Comparison of ENCODE assay signal across 30 mouse cellular contexts in genomic region chr2:59425876-59426275, GRCm38 (mm10). TPM values are rescaled to one million over a fixed set of nuclear protein-coding genes. Genes with fewer than 3 reads are reported as not detected.
DNase-seq lines count a peak whose midpoint lies in the region; ATAC-seq and TF ChIP-seq lines count a peak whose summit lies in the region.
"Had no signal": no experiment of that assay in that cellular context is flagged by ENCODE, and none has a peak within 500 bp of the region (broad histone marks: within the 10 kb centered on the region; RNA-seq: fewer than 3 reads in every experiment).

No protein-coding gene starts in this region.

- H3K27ac ChIP-seq in gastrocnemius, adult 2 months, result peak overlapping the region; percentile 83
- no peak overlapping the region for H3K27ac ChIP-seq in heart, embryonic 10.5 days
- H3K27ac ChIP-seq in kidney, adult 2 months (ENCODE audit: insufficient read depth, low read depth, low read length), result no peak overlapping the region; the same call in 1 of the 2 replicates
- no peak overlapping the region for H3K27ac ChIP-seq in kidney, embryonic 14.5 days (ENCODE audit: low read depth, low read length)
- peak overlapping the region; percentile 100 for H3K27ac ChIP-seq in brown adipose tissue, adult 24 weeks (replicated peaks; ENCODE audit: low read depth, low read length)
- H3K27ac ChIP-seq: forebrain, embryonic 10.5 days; forebrain, embryonic 13.5 days; heart, embryonic 13.5 days; hindbrain, embryonic 14.5 days; hindbrain, postnatal 0 days had no signal

- no peaks in the 10 kb centered on the region for H3K27me3 ChIP-seq in heart, embryonic 10.5 days (ENCODE audit: insufficient read depth, poor library complexity, severe bottlenecking)
- H3K27me3 ChIP-seq in kidney, adult 2 months (replicated peaks; ENCODE audit: control insufficient read depth, insufficient read depth, low read length), result no peaks in the 10 kb centered on the region
- H3K27me3 ChIP-seq in kidney, embryonic 14.5 days (ENCODE audit: control insufficient read depth, insufficient read depth, low read length), result no peaks in the 10 kb centered on the region
- H3K27me3 ChIP-seq: CH12.LX; forebrain, embryonic 13.5 days; heart, embryonic 13.5 days; Patski had no signal

- no peak for DNase-seq in gastrocnemius, adult 2 months
- DNase-seq in gastrocnemius, postnatal 25 days, result no peak
- peak; percentile 68 for DNase-seq in heart, adult 8-10 months (ENCODE audit: low spot score)
- no peak for DNase-seq in heart, embryonic 10.5 days (ENCODE audit: low spot score)
- peak; percentile 33 for DNase-seq in kidney, adult 2 months
- DNase-seq: adrenal gland, postnatal 10 days; adrenal gland, postnatal 36 days; B cell, adult 2 months; cerebellum, adult 11-12 months; cerebellum, adult 8-10 months; cerebellum, postnatal 14 days; gastrocnemius, postnatal 14 days; heart, postnatal 4 days; kidney, adult 18-20 months had no signal

- intact Hi-C loops in gastrocnemius, adult 2 months (cut with DNase I), result loop anchor here (2.0 kb wide), 1 partner anchor 23 kb away; no protein-coding TSS in a partner anchor

- no peak overlapping the region for H3K9ac ChIP-seq in kidney, embryonic 14.5 days (ENCODE audit: low read depth, low read length)
- H3K9ac ChIP-seq: forebrain, embryonic 13.5 days; heart, embryonic 13.5 days; hindbrain, embryonic 14.5 days had no signal

- H3K4me2 ChIP-seq in kidney, embryonic 14.5 days (replicated peaks; ENCODE audit: low read depth, low read length), result no peak overlapping the region
- H3K4me2 ChIP-seq: forebrain, embryonic 13.5 days; heart, embryonic 13.5 days; hindbrain, embryonic 14.5 days had no signal

- H3K4me3 ChIP-seq in gastrocnemius, adult 2 months, result no peak overlapping the region
- no peak overlapping the region for H3K4me3 ChIP-seq in heart, embryonic 10.5 days
- H3K4me3 ChIP-seq in kidney, adult 2 months (ENCODE audit: insufficient read depth, low read depth, low read length), result no peak overlapping the region
- H3K4me3 ChIP-seq in kidney, embryonic 14.5 days (ENCODE audit: low read length), result no peak overlapping the region
- H3K4me3 ChIP-seq in brown adipose tissue, adult 24 weeks (ENCODE audit: insufficient read depth, low read depth, low read length), result no peak overlapping the region
- H3K4me3 ChIP-seq: forebrain, embryonic 10.5 days; forebrain, embryonic 13.5 days; heart, embryonic 13.5 days had no signal

- H3K4me1 ChIP-seq in heart, embryonic 10.5 days, result peaks cover 4% of the 10 kb centered on the region; the same call in 1 of the 2 replicates
- peaks cover 2% of the 10 kb centered on the region; the same call in 1 of the 2 replicates for H3K4me1 ChIP-seq in kidney, adult 2 months (ENCODE audit: control insufficient read depth, insufficient read depth, low read length)
- H3K4me1 ChIP-seq in kidney, embryonic 14.5 days (ENCODE audit: control insufficient read depth, insufficient read depth, low read length), result no peaks in the 10 kb centered on the region
- peaks cover 30% of the 10 kb centered on the region; the same call in 1 of the 2 replicates for H3K4me1 ChIP-seq in brown adipose tissue, adult 24 weeks (ENCODE audit: control insufficient read depth, insufficient read depth, insufficient read length, low read length)
- H3K4me1 ChIP-seq: forebrain, embryonic 13.5 days had no signal

- WGBS in heart, embryonic 10.5 days, result 85% methylated on average over 4 of the region's 4 CpGs
- WGBS in kidney, adult 2 months, result 73% methylated on average over 4 of the region's 4 CpGs
- WGBS in kidney, embryonic 14.5 days, result 88% methylated on average over 4 of the region's 4 CpGs

- TF ChIP-seq POLR2A in kidney, adult 2 months (IDR thresholded peaks at IDR 0.05; ENCODE audit: low read depth, low read length), result no peak

- ATAC-seq in kidney, embryonic 14.5 days (ENCODE audit: low FRiP score, low TSS enrichment), result no peak
- ATAC-seq in monocyte, adult 5-6 weeks (replicated peaks; ENCODE audit: insufficient number of reproducible peaks, low FRiP score, low TSS enrichment, poor library complexity, severe bottlenecking), result no peak
- ATAC-seq: forebrain, embryonic 13.5 days; hindbrain, postnatal 0 days; inflammation-experienced regulatory T-cells, adult 6 months; intestine, embryonic 16.5 days; Patski had no signal

- H3K36me3 ChIP-seq in heart, embryonic 10.5 days, result no peaks in the 10 kb centered on the region
- no peaks in the 10 kb centered on the region for H3K36me3 ChIP-seq in kidney, adult 2 months (ENCODE audit: control insufficient read depth, insufficient read depth, low read length)
- no peaks in the 10 kb centered on the region for H3K36me3 ChIP-seq in kidney, embryonic 14.5 days (ENCODE audit: control insufficient read depth, insufficient read depth, low read length)
- H3K36me3 ChIP-seq: forebrain, embryonic 10.5 days; G1E; heart, embryonic 13.5 days had no signal

- no peak for TF ChIP-seq CTCF in gastrocnemius, adult 2 months (IDR thresholded peaks at IDR 0.05)
- TF ChIP-seq CTCF in kidney, adult 2 months (conservative IDR thresholded peaks at IDR 0.05; ENCODE audit: insufficient read depth, insufficient read length, low read depth, low read length), result no peak

- no peaks in the 10 kb centered on the region for H3K9me3 ChIP-seq in heart, embryonic 10.5 days
- no peaks in the 10 kb centered on the region for H3K9me3 ChIP-seq in kidney, embryonic 14.5 days (ENCODE audit: control insufficient read depth, low read length)
- H3K9me3 ChIP-seq: forebrain, embryonic 10.5 days; forebrain, embryonic 13.5 days; G1E; heart, embryonic 13.5 days had no signal

RNA-seq across cellular contexts. Expression of gene Dapl1, which starts 58.6 kb away (rescaled TPM):
- not detected for total RNA-seq in gastrocnemius, adult 2 months (2021)
- not detected for total RNA-seq in gastrocnemius, postnatal 25 days (2021)
- total RNA-seq in heart, adult 8-10 months (2022), result not detected
- 0.50 TPM in 1 of 2 replicates, not detected in the other for polyA plus RNA-seq in heart, embryonic 10.5 days (2016; fragmentation: Nextera tagmentation; extraction: Ambion mirVana)
- polyA plus RNA-seq in kidney, adult 2 months (2012; rRNA removed), result 0.20 and 1.3 TPM in 2 replicates
- polyA plus RNA-seq in kidney, embryonic 14.5 days (2014; fragmentation: Nextera tagmentation; extraction: Ambion mirVana), result 4.9 and 7.6 TPM in 2 replicates
- not detected in 2 replicates for polyA plus RNA-seq in brown adipose tissue, adult 24 weeks (2012; ENCODE audit: insufficient read depth, insufficient read length, missing spikeins)
- total RNA-seq in monocyte, adult 5-6 weeks (2017), result 1.6 TPM in 1 of 3 replicates, not detected in the others
- total RNA-seq: adrenal gland, adult 18-20 months; adrenal gland, postnatal 36 days; CH12.LX; G1E; gastrocnemius, adult 18-20 months; gastrocnemius, postnatal 14 days; heart, postnatal 4 days; hindbrain, postnatal 0 days had no signal
- polyA plus RNA-seq: forebrain, embryonic 13.5 days; forebrain, embryonic 16.5 days; G1E; heart, embryonic 13.5 days; hindbrain, embryonic 14.5 days; intestine, embryonic 16.5 days; Patski had no signal

Comparison
In these comparisons a context has a peak if more than half of its experiments do, and no peak if none do; other contexts are left out.
1. DNase-seq: peak in heart, adult 8-10 months (single experiment) and kidney, adult 2 months (single experiment); none in gastrocnemius, adult 2 months (single experiment), gastrocnemius, postnatal 25 days (single experiment) and heart, embryonic 10.5 days (single experiment).
2. H3K27ac ChIP-seq: peak in gastrocnemius, adult 2 months (single experiment) and brown adipose tissue, adult 24 weeks (single experiment); none in heart, embryonic 10.5 days (single experiment), kidney, adult 2 months (single experiment) and kidney, embryonic 14.5 days (single experiment).